Mouse (Mus musculus) kidney, embryonic 16.5 days (tissue): ENCODE results near the gene Met. TPM values are rescaled to one million over a fixed set of nuclear protein-coding genes. Genes with fewer than 3 reads are reported as not detected.

Experiments used
- ATAC-seq: fragments of 200-750 bp; cut with Nextera tagmentation; 2 replicates; pipeline ENCODE4 v1.8.0; 2017; ENCODE audit warnings: moderate TSS enrichment; ENCODE audit not compliant: low FRiP score, low TSS enrichment
- H3K27ac ChIP-seq: fragments of 300-500 bp; sonication (generic); 2 replicates; pipeline ENCODE4 v1.5.1; 2014; ENCODE audit warnings: low read length
- H3K27me3 ChIP-seq: fragments of 300-500 bp; sonication (generic); 2 replicates; pipeline ENCODE4 v1.6.1; 2014; ENCODE audit warnings: low read length, control low read depth, mixed read lengths; ENCODE audit not compliant: insufficient read depth
- H3K36me3 ChIP-seq: fragments of 300-500 bp; sonication (generic); 2 replicates; pipeline ENCODE4 v1.6.1; 2014; ENCODE audit warnings: low read length, control low read depth, mixed read lengths; ENCODE audit not compliant: insufficient read depth
- H3K4me1 ChIP-seq: fragments of 300-500 bp; sonication (generic); 2 replicates; pipeline ENCODE4 v1.6.1; 2014; ENCODE audit warnings: low read length, control low read depth, mixed read lengths; ENCODE audit not compliant: insufficient read depth
- H3K4me2 ChIP-seq: fragments of 300-500 bp; sonication (generic); replicated peaks from 2 replicates; pipeline ENCODE4 v1.6.1; 2014; ENCODE audit warnings: low read depth, low read length
- H3K4me3 ChIP-seq: fragments of 300-500 bp; sonication (generic); 2 replicates; pipeline ENCODE4 v1.5.1; 2014; ENCODE audit warnings: mild to moderate bottlenecking, low read length
- H3K9ac ChIP-seq: fragments of 300-500 bp; sonication (generic); replicated peaks from 2 replicates; pipeline ENCODE4 v1.6.1; 2014; ENCODE audit warnings: low read length
- H3K9me3 ChIP-seq: fragments of 300-500 bp; sonication (generic); 2 replicates; pipeline ENCODE4 v1.6.1; 2016; ENCODE audit warnings: low read length, control low read depth
- WGBS: fragments of 180-500 bp; shearing (Covaris S2); extraction: QIAGEN DNeasy Blood & Tissue Kit; methylation state at CpG from one replicate; pipeline ENCODE4 v1.1.7; 2014; 5-methylcytosine and 5-hydroxymethylcytosine counted together
- polyA plus RNA-seq: library from polyadenylated mRNA; unstranded; fragments of >200 nt; fragmentation: Nextera tagmentation; extraction: Ambion mirVana; gene quantifications from 2 replicates; pipeline ENCODE4 v1.2.1, GENCODE M21; 2015

Met gene
- polyA plus RNA-seq, 1 experiment from 2014 or later = 18.5 TPM

- peak overlapping the region; percentile 35 for H3K4me3 ChIP-seq
- H3K27ac ChIP-seq = no peak overlapping the region
- no peaks in the 10 kb centered on the region for H3K27me3 ChIP-seq
- no peaks in the 10 kb centered on the region for H3K9me3 ChIP-seq
- H3K36me3 ChIP-seq = no peaks in the 10 kb centered on the region
- H3K4me1 ChIP-seq = no peaks in the 10 kb centered on the region; the same call in 1 of the 2 replicates
- peak overlapping the region; percentile 46 for H3K4me2 ChIP-seq
- WGBS = 11% methylated on average over 13 of the region's 13 CpGs
- peak; percentile 94; the same call in 1 of the 2 replicates for ATAC-seq
- H3K9ac ChIP-seq = peak overlapping the region; percentile 4; the same call in 1 of the 2 replicates
Observed at GRCm38 (mm10) chr6:17583982-17584381, 120.4 kb downstream of the Met start.

GRCm38 (mm10) chr6:17589049-17589952 is 125.7 kb downstream of the Met start:
- H3K27ac ChIP-seq = no peak overlapping the region
- no peak overlapping the region for H3K9ac ChIP-seq
- 0 out of 2 replicates have a peak, but pooled peaks cover 3% of the 10 kb centered on the region for H3K4me1 ChIP-seq
- no peaks in the 10 kb centered on the region for H3K27me3 ChIP-seq
- ATAC-seq = peak; percentile 84; the same call in 1 of the 2 replicates
- WGBS = 12% methylated on average over 16 of the region's 16 CpGs
- H3K9me3 ChIP-seq = peaks cover 9% of the 10 kb centered on the region; the same call in 1 of the 2 replicates
- H3K4me3 ChIP-seq = no peak overlapping the region; the same call in 1 of the 2 replicates
- no peaks in the 10 kb centered on the region for H3K36me3 ChIP-seq
- peak overlapping the region; percentile 39 for H3K4me2 ChIP-seq

GRCm38 (mm10) chr6:17589953-17590627 is 126.5 kb downstream of the Met start:
- H3K4me2 ChIP-seq = no peak overlapping the region
- no peaks in the 10 kb centered on the region for H3K36me3 ChIP-seq
- no peak overlapping the region for H3K4me3 ChIP-seq
- H3K9ac ChIP-seq = no peak overlapping the region
- H3K9me3 ChIP-seq = peaks cover 9% of the 10 kb centered on the region; the same call in 1 of the 2 replicates
- H3K27ac ChIP-seq = no peak overlapping the region
- no peak; the same call in 1 of the 2 replicates for ATAC-seq
- 0 out of 2 replicates have a peak, but pooled peaks cover 3% of the 10 kb centered on the region for H3K4me1 ChIP-seq
- no peaks in the 10 kb centered on the region for H3K27me3 ChIP-seq
- WGBS = 24% methylated on average over 8 of the region's 8 CpGs

- WGBS = 89% methylated on average over 2 of the region's 2 CpGs
- H3K4me1 ChIP-seq = 0 out of 2 replicates have a peak, but pooled peaks cover 3% of the 10 kb centered on the region
- H3K27ac ChIP-seq = no peak overlapping the region
- no peaks in the 10 kb centered on the region for H3K36me3 ChIP-seq
- H3K9ac ChIP-seq = no peak overlapping the region
- no peaks in the 10 kb centered on the region for H3K27me3 ChIP-seq
- peaks cover 13% of the 10 kb centered on the region; the same call in 1 of the 2 replicates for H3K9me3 ChIP-seq
- no peak overlapping the region for H3K4me3 ChIP-seq
- no peak for ATAC-seq
- no peak overlapping the region for H3K4me2 ChIP-seq
Observed at GRCm38 (mm10) chr6:17593971-17594370, 130.4 kb downstream of the Met start.

- H3K9me3 ChIP-seq = peaks cover 13% of the 10 kb centered on the region; the same call in 1 of the 2 replicates
- WGBS = 63% methylated on average over 11 of the region's 11 CpGs
- H3K4me1 ChIP-seq = no peaks in the 10 kb centered on the region
- no peak overlapping the region for H3K4me2 ChIP-seq
- no peak for ATAC-seq
- no peak overlapping the region for H3K9ac ChIP-seq
- no peaks in the 10 kb centered on the region for H3K36me3 ChIP-seq
- no peaks in the 10 kb centered on the region for H3K27me3 ChIP-seq
- no peak overlapping the region for H3K27ac ChIP-seq
- H3K4me3 ChIP-seq = no peak overlapping the region
Observed at GRCm38 (mm10) chr6:17595712-17596462, 132.3 kb downstream of the Met start.

DNA sequence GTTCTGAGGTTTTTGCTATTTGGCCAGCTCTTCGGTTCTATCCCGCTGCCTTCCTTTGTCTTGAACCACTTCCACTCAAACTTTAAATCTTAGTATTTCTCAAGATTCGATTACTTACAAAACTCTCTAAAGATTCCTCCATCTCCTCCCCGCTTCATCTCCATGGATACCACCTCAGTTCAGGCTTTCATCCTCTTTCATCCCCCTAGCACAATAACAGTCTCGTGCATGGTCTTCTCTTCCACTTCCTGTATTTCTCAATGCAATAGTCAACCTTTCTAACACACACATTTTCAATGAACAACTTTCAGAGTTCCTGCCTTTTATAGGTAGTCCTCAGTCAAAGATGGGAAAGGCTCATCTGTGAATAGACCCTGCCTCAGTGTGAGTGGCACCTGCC is 135.8 kb downstream of the Met start:
- no peaks in the 10 kb centered on the region for H3K36me3 ChIP-seq
- WGBS = 91% methylated on average over 5 of the region's 5 CpGs

DNA sequence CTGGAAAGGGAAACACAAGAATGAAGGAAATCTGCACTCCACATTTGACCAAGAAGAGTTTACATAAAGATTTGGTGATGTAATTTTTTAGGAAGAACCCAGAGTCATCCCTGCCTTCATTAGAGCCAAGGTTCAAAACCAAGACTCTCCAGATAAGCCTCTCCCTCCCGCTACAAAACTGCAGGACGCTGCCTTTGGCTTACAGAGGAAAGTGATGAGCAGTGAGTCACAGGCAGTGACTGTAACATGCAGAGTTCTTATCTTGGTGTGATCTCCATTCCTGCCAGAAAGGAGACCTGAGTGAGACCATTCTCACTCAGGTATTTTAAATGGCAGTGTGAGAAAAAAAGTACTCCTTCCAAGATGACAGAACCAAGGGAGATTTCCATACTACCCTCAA is 137.9 kb downstream of the Met start:
- no peak for ATAC-seq
- Histone ChIP-seq H3K27me3 (no peaks in the 10 kb centered on the region), H3K27ac (no peak overlapping the region), H3K4me2 (no peak overlapping the region), H3K9me3 (peaks cover 3% of the 10 kb centered on the region; the same call in 1 of the 2 replicates), H3K9ac (no peak overlapping the region), H3K4me3 (no peak overlapping the region), H3K36me3 (no peaks in the 10 kb centered on the region), H3K4me1 (no peaks in the 10 kb centered on the region)
- WGBS = 60% methylated on average over 2 of the region's 2 CpGs

More for the DNA sequence above, 135.8 kb downstream of the Met start:
- Histone ChIP-seq H3K4me2 (no peak overlapping the region), H3K4me3 (no peak overlapping the region), H3K4me1 (no peaks in the 10 kb centered on the region), H3K27me3 (no peaks in the 10 kb centered on the region), H3K27ac (no peak overlapping the region), H3K9me3 (peaks cover 3% of the 10 kb centered on the region; the same call in 1 of the 2 replicates), H3K9ac (no peak overlapping the region)
- no peak for ATAC-seq

DNA sequence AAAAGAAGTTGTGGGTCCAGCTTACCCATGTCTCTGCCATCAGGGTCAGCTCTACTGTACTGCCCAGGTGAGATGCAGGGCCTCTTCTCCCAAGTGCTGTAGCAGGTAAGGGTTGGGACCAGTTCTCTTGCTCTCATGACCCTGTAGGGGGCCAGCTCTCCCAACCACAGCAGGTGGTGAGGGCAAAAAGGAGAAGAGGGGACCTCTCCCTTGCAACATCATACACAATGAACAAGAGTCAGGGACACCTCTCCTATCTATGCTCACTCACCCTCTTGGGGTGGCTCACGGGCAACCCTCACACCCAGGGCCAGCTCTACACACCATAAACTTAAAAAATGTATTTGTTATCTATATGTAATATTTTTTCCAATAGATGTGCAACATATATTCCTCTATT is 143.3 kb downstream of the Met start:
- H3K36me3 ChIP-seq = no peaks in the 10 kb centered on the region
- H3K9ac ChIP-seq = no peak overlapping the region
- no peaks in the 10 kb centered on the region for H3K9me3 ChIP-seq
- no peaks in the 10 kb centered on the region for H3K4me1 ChIP-seq
- no peaks in the 10 kb centered on the region for H3K27me3 ChIP-seq
- no peak for ATAC-seq
- 75% methylated on average over 1 of the region's 1 CpGs for WGBS
- H3K27ac ChIP-seq = no peak overlapping the region
- no peak overlapping the region for H3K4me3 ChIP-seq
- H3K4me2 ChIP-seq = no peak overlapping the region

GRCm38 (mm10) chr6:17611352-17612010 is 147.9 kb downstream of the Met start:
- no peaks in the 10 kb centered on the region for H3K9me3 ChIP-seq
- no peak overlapping the region for H3K9ac ChIP-seq
- H3K4me3 ChIP-seq = no peak overlapping the region
- no peak overlapping the region for H3K4me2 ChIP-seq
- ATAC-seq = no peak
- 83% methylated on average over 11 of the region's 11 CpGs for WGBS
- no peaks in the 10 kb centered on the region for H3K36me3 ChIP-seq
- no peak overlapping the region for H3K27ac ChIP-seq
- H3K27me3 ChIP-seq = no peaks in the 10 kb centered on the region
- no peaks in the 10 kb centered on the region for H3K4me1 ChIP-seq
